Mouse (Mus musculus) thymus, adult 2 months (tissue): ENCODE data around the gene Ttf1.

Source experiments
- CTCF ChIP-seq: fragments of 200-500 bp; IDR thresholded peaks from 2 replicates; pipeline ENCODE4 v1.5.1; 2012; ENCODE audit warnings: mild to moderate bottlenecking, control low read depth, low read length, moderate library complexity, borderline replicate concordance; ENCODE audit not compliant: control insufficient read depth, poor library complexity, insufficient read depth; ENCODE audit errors: extremely low read depth
- POLR2A ChIP-seq: fragments of 200-500 bp; IDR thresholded peaks from 2 replicates; pipeline ENCODE4 v1.6.1; 2012; ENCODE audit warnings: mild to moderate bottlenecking, low read length, control low read depth, moderate library complexity; ENCODE audit not compliant: control insufficient read depth, poor library complexity, insufficient read depth; ENCODE audit errors: extremely low read depth

GRCm38 (mm10) chr2:29030048-29030734 is 29.9 kb upstream of the Ttf1 start:
- TF ChIP-seq CTCF (no peak), POLR2A (no peak)
